Mouse (Mus musculus) adrenal gland, adult (tissue): ENCODE measurements at regions not wholly inside any gene's neighbourhood (a gene's known extent, or its start where the extent isn't known, plus 50 kb on each side); places are given as distances from the start of the nearest gene placed in this dataset.
"Not testable (repeated sequence)": the region's sequence is repeated elsewhere in the genome, so short reads cannot be mapped to it uniquely, and the experiment has no call there.

Experiments used
- DNase-seq, 2 experiments: peaks; one replicate each; pipeline ENCODE4 v3.0.0; 2022 to 2023; ENCODE audit warnings: low spot score in 1 of 2; ENCODE audit not compliant: inconsistent age in 2 of 2

- no peak for DNase-seq
Measured at GRCm38 (mm10) chr8:88906244-88906643, 137.7 kb downstream of the Sall1 start.

- no peak for DNase-seq
Measured at GRCm38 (mm10) chr8:88903094-88903493, 140.9 kb downstream of the Sall1 start.

GRCm38 (mm10) chr8:88883751-88884390, 160.1 kb downstream of the Sall1 start:
- no peak for DNase-seq

GRCm38 (mm10) chr8:88879857-88880256, 164.1 kb downstream of the Sall1 start:
- peak in 1 of 2 experiments; percentile 43 for DNase-seq

DNA sequence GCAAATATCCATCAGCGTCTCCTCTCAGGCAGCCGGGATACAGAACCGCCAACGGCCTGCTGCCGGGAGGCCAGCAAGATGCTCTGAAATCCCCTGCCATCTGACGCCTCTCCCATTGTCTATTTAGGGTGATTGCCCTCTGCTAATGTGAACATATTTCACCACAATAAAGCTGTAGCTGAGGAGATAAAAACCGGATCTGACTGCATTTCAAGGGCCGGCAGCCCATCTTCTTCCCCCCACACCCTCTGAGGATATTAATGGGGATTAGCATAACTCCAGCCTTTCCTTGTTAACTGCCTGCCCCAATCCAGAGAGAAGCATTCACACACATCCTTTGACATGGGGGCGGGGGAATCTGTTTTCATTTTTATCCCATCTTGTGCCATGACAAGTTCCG, 166.0 kb downstream of the Sall1 start:
- no peak for DNase-seq

DNA sequence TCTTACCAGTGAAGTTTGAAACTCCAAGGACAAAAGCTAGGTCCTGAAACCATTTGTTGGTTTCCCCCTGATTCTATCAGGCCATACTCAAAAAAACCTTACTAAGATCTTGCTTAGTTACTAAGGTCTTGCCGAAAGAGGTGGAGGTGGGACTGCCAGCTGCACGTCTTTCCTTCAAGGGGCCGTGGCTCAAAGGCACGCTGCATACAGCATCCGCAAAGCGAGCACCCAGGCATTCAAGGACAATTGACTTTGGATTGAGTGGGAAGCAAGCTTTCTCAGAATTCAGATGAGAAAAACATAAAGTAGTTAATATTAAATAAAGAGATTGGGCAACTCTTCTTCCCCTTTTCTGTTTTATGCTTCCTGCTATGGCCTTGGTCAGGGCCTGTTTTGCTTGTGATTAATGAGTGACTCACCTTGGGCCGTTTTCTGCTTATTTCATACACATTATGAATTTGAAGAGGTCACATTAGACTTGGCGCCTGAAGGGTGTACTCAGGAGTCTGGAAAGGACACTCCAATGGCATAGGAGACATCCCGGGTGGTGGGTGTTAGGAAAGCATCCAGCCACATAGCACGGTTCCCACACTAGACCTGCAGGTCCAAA, 166.1 kb downstream of the Cyld start:
- peak; percentile 19 to 89 for DNase-seq

DNA sequence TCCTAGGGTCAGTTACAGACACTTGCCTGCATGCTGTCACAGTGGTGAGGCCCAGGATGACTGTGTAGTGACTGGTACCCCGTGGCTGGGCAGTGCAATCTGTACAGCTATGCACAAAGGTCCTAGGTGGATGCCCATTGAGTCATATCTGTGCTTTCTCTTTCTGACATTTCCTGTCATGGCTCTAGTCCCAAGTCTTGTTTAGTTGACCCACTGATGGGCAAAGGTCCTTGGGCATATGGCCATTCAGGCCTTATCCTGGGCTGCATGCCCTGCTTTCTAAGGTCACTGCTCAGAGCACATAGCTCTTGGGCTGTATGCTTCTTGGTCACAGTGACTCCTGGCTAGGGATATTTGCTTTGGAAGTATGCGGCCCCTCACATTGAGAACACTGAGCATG, 160.4 kb downstream of the Cyld start:
- DNase-seq: peak in 1 of 2 experiments; percentile 69

- no peak for DNase-seq
Measured at GRCm38 (mm10) chr8:88853200-88853599, 156.4 kb downstream of the Cyld start.

DNA sequence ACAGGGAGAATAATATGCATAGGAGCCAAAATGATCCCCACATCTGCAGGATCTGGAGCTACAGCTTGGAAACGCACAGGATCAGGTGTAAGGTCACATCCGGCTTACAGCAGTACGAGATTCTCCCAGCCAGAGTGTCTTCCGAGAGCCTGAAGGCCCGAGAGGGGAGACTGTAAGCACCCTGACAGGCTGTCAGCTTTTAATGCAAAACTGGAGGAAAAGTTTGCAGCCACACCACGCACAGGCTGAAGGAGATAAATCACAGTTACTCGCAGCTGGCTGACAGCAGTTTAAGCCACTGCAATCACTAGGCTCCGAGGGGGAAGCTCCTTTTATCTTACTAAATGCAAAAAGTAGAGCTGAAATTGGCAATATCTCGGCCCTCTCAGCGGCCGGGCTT, 149.1 kb downstream of the Cyld start:
- DNase-seq: no peak

DNA sequence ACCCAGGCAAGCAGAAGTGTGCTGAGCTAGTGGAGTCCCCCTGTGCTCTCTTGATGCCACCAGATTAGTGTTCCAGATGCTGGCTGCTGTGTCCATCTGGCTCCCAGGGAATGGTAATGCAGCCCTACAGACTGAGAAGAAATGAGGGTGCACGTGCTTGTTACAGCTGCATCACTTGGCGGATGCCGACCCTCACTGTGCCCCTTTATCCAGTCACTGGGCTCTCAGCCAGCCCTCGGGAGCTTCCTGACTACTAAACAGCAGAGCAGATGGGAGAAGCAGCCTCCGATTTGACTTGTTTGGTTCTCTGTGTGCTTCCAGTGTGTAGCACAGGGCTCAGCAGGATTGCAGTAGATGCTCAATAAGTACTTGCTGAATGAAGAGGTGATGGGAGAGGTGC, 147.5 kb downstream of the Cyld start:
- DNase-seq: no peak

GRCm38 (mm10) chr8:88842451-88842850, 145.6 kb downstream of the Cyld start:
- peak in 1 of 2 experiments; percentile 29 for DNase-seq

DNA sequence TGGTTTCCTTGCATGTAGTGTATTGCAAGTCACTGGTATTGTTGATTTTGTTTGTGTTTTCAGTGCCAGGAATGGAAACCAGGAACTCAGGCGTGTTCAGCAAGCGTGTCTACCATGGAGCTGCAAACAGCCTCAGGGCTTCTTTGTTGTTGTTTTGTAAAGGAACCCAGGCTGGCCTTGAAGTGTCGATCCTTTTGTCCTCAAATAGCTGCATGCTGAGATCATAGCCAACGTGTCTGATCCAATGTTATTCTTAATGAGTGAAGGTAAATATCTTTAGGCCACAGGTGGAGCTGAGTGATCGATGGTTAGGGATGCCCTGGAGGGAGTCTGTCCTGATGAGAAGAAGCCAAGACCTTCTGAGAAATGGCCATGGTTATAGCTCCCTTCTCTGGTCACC, 143.3 kb downstream of the Cyld start:
- DNase-seq: no peak

- DNase-seq: no peak
Measured at GRCm38 (mm10) chr8:88835756-88836291, 139.0 kb downstream of the Cyld start.

- no peak for DNase-seq
Measured at GRCm38 (mm10) chr8:88825816-88826215, 129.0 kb downstream of the Cyld start.

GRCm38 (mm10) chr8:88823931-88824330, 127.1 kb downstream of the Cyld start:
- no peak for DNase-seq

GRCm38 (mm10) chr8:88820275-88820850, 123.5 kb downstream of the Cyld start:
- no peak for DNase-seq

GRCm38 (mm10) chr8:88816461-88816860, 119.6 kb downstream of the Cyld start:
- no peak for DNase-seq

- DNase-seq: no peak
Measured at GRCm38 (mm10) chr8:88814246-88814645, 117.4 kb downstream of the Cyld start.

GRCm38 (mm10) chr8:88812901-88813676, 116.3 kb downstream of the Cyld start:
- DNase-seq: no peak

GRCm38 (mm10) chr8:88806851-88807250, 110.0 kb downstream of the Cyld start:
- not testable (repeated sequence) for DNase-seq
